Mouse (Mus musculus) ES-E14 (cell line): ENCODE data around the gene Zpr1. TPM values are rescaled to one million over a fixed set of nuclear protein-coding genes. Genes with fewer than 3 reads are reported as not detected.

Source experiments
- DNase-seq: peaks from one replicate; pipeline ENCODE4 v3.0.0-alpha.2; 2013; ENCODE audit warnings: low read depth, low spot score
- H3K27ac ChIP-seq: 2 replicates; pipeline ENCODE4 v1.5.1; 2012; ENCODE audit warnings: low read depth, mild to moderate bottlenecking, low read length, moderate library complexity, mixed read lengths; ENCODE audit not compliant: poor library complexity, insufficient read depth, severe bottlenecking
- H3K36me3 ChIP-seq: 2 replicates; pipeline ENCODE4 v1.6.1; 2012; ENCODE audit warnings: mild to moderate bottlenecking, low read length, moderate library complexity, mixed read lengths; ENCODE audit not compliant: control insufficient read depth, poor library complexity, insufficient read depth, severe bottlenecking
- H3K4me1 ChIP-seq, 2 experiments: fragments of 150-350 bp in 1 of 2; sonication (generic) in 1 of 2; 2 replicates each; pipeline ENCODE4 v1.6.1; 2012; ENCODE audit warnings: low read length in 2 of 2, mild to moderate bottlenecking in 1 of 2, mixed read lengths in 1 of 2; ENCODE audit not compliant: control insufficient read depth in 2 of 2, insufficient read depth in 2 of 2, poor library complexity in 1 of 2
- H3K4me3 ChIP-seq, 2 experiments: fragments of 150-350 bp in 1 of 2; sonication (generic) in 1 of 2; 2 replicates each; pipeline ENCODE4 v1.5.1; 2012; ENCODE audit warnings: low read length in 2 of 2, low read depth in 1 of 2, mild to moderate bottlenecking in 1 of 2, mixed read lengths in 1 of 2; ENCODE audit not compliant: insufficient read depth in 1 of 2, poor library complexity in 1 of 2, severe bottlenecking in 1 of 2
- H3K9ac ChIP-seq: 2 replicates; pipeline ENCODE4 v1.6.1; 2012; ENCODE audit warnings: low read depth, mild to moderate bottlenecking, low read length, mixed read lengths; ENCODE audit not compliant: poor library complexity, insufficient read depth, severe bottlenecking
- H3K9me3 ChIP-seq: fragments of 150-350 bp; sonication (generic); 2 replicates; pipeline ENCODE4 v1.6.1; 2012; ENCODE audit warnings: low read depth, mild to moderate bottlenecking, low read length; ENCODE audit not compliant: control insufficient read depth, insufficient read depth
- CHD2 ChIP-seq: IDR thresholded peaks from 2 replicates; pipeline ENCODE4 v1.6.1; 2014; ENCODE audit warnings: mild to moderate bottlenecking, low read depth, low read length, inconsistent platforms
- HCFC1 ChIP-seq: IDR thresholded peaks from 2 replicates; pipeline ENCODE4 v1.6.1; 2012; ENCODE audit warnings: low read length, inconsistent platforms, borderline replicate concordance; ENCODE audit not compliant: insufficient read depth
- MAFK ChIP-seq: IDR thresholded peaks from 2 replicates; pipeline ENCODE4 v1.6.1; 2014; ENCODE audit warnings: mild to moderate bottlenecking, low read depth, low read length, inconsistent platforms; ENCODE audit not compliant: insufficient read depth
- ZC3H11A ChIP-seq: IDR thresholded peaks from 2 replicates; pipeline ENCODE4 v1.6.1; 2012; ENCODE audit warnings: low read depth, mild to moderate bottlenecking, inconsistent platforms, low read length, borderline replicate concordance
- ZNF384 ChIP-seq: IDR thresholded peaks from 2 replicates; pipeline ENCODE4 v1.6.1; 2012; ENCODE audit warnings: low read depth, low read length, inconsistent platforms
- in situ Hi-C, 2 experiments: fragments of 600-800 bp; cut with MboI; formaldehyde crosslinking; loops; one replicate each; pipeline ENCODE4 v1.15.1; 2025; ENCODE audit warnings: low sequenced_read_pairs in 2 of 2, inconsistent platforms in 1 of 2; ENCODE audit not compliant: unreplicated experiment in 2 of 2
- total RNA-seq: library from RNA; depleted of rRNA; stranded (reverse); fragments of 300-350 nt; gene quantifications from 2 replicates; pipeline ENCODE4 v1.2.3, GENCODE M21; 2012

Gene Zpr1
- total RNA-seq, 1 experiment = 56.0 TPM

DNA sequence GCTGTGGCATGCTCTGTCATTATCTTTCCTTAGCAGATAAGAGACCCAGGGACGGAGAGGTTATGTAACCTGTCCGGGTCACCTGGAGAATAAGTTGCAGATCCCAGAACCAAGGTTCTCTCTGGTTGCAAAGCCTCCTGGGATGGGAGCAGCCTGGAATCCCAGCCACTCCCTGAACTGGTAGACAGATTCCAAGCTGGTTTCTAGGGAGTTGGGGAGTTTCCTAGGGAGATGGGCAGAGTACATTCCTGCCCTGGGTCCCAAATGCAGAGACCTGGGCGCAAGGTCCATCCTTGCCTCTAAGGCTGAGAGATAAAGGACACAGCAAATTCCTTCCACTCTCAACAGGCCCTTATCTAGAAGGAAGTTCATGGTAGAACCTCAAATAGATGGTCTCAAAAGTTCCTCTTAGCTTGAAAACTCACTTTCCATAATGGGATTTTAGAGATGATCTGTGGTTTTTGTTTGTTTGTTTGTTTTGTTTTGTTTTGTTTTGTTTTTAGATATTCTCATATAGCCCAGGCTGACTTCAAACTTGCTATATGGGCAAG, 45.7 kb upstream of the Zpr1 start:
- H3K36me3 ChIP-seq = no peaks in the 10 kb centered on the region
- no peak overlapping the region for H3K9ac ChIP-seq
- H3K27ac ChIP-seq = no peak overlapping the region
- TF ChIP-seq CHD2 (no peak), MAFK (no peak), ZNF384 (no peak), HCFC1 (no peak), ZC3H11A (no peak)
- no peak overlapping the region for H3K4me3 ChIP-seq
- DNase-seq = no peak
- H3K4me1 ChIP-seq = peaks cover 0 to 3% of the 10 kb centered on the region in 2 experiments; a peak in 1 of 4 replicates
- no peaks in the 10 kb centered on the region for H3K9me3 ChIP-seq
- in situ Hi-C loops = no loop called here

GRCm38 (mm10) chr9:46228491-46228890, 44.4 kb upstream of the Zpr1 start, which contains the start of gene Apoa1:
TSS of gene Apoa1 (plus strand) at chr9:46228580.
- Histone ChIP-seq H3K9ac (no peak within 1 kb of the TSS), H3K4me1 (peaks cover 0 to 3% of the 10 kb centered on the region in 2 experiments; a peak in 1 of 4 replicates), H3K27ac (no peak within 1 kb of the TSS), H3K36me3 (no peaks in the 10 kb centered on the region), H3K4me3 (no peak within 1 kb of the TSS), H3K9me3 (no peaks in the 10 kb centered on the region)
- no peak for TF ChIP-seq CHD2
- TF ChIP-seq ZC3H11A = no peak
- TF ChIP-seq ZNF384 = no peak
- TF ChIP-seq HCFC1 = no peak
- no peak for TF ChIP-seq MAFK
- no peak for DNase-seq
- in situ Hi-C loops = no loop called here

DNA sequence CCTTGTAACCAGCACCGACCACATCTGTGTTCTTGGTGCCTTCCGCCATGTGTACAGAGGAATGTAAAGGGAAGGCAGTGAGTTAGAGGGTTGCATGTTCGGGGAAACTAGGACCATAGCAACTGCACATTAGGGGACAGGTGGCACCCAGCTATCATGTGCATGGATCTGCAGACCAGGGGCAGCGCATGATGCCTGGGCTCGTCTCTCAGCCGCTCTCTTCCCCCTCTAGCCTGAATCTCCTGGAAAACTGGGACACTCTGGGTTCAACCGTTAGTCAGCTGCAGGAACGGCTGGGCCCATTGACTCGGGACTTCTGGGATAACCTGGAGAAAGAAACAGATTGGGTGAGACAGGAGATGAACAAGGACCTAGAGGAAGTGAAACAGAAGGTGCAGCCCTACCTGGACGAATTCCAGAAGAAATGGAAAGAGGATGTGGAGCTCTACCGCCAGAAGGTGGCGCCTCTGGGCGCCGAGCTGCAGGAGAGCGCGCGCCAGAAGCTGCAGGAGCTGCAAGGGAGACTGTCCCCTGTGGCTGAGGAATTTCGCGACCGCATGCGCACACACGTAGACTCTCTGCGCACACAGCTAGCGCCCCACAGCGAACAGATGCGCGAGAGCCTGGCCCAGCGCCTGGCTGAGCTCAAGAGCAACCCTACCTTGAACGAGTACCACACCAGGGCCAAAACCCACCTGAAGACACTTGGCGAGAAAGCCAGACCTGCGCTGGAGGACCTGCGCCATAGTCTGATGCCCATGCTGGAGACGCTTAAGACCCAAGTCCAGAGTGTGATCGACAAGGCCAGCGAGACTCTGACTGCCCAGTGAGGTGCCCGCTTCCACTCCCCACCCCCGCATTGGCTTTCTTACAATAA, 43.1 kb upstream of the Zpr1 start:
- Histone ChIP-seq H3K4me3 (peak overlapping the region; percentile 50 to 59), H3K27ac (no peak overlapping the region), H3K9ac (peak overlapping the region; percentile 45), H3K9me3 (no peaks in the 10 kb centered on the region), H3K4me1 (peaks cover 0 to 3% of the 10 kb centered on the region in 2 experiments; a peak in 1 of 4 replicates), H3K36me3 (no peaks in the 10 kb centered on the region)
- TF ChIP-seq HCFC1 = 0 out of 2 replicates have a peak, but pooled peaks have one; percentile 41
- no peak for TF ChIP-seq ZC3H11A
- in situ Hi-C loops = no loop called here
- peak; percentile 76 for DNase-seq

DNA sequence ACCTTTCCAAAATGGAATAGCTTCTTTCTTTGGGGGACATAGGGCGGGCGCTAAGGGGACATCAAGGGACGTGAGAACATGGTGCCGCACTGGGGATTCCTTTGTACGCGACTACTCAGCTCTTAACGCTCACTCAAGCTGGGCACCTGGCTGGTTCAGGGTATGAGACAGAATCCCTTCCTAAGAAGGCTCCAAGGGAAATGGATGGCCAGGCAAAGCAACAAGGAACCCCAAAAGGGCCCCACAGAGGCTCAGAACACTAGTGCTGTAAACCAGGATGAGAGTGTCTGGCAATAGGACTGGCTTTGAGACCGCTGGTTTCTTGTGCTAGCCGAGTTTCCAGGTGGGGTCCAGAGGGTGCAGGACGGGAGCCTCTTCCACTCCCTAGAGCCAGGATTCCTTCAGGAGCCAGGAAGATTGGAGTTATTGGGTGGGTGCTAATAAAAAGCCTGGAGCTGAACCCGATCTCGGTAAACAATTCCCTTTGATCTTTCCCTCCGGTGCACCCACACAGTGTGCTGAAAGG, 42.4 kb upstream of the Zpr1 start:
- TF ChIP-seq CHD2 (no peak), HCFC1 (no peak), ZC3H11A (no peak), ZNF384 (no peak), MAFK (no peak)
- DNase-seq = no peak
- peaks cover 0 to 3% of the 10 kb centered on the region in 2 experiments; a peak in 1 of 4 replicates for H3K4me1 ChIP-seq
- peak overlapping the region; percentile 45 for H3K9ac ChIP-seq
- peak overlapping the region; percentile 50 to 59 for H3K4me3 ChIP-seq
- no peaks in the 10 kb centered on the region for H3K36me3 ChIP-seq
- in situ Hi-C loops = no loop called here
- H3K27ac ChIP-seq = no peak overlapping the region
- H3K9me3 ChIP-seq = no peaks in the 10 kb centered on the region
